Mouse (Mus musculus) neural tube, embryonic 10.5 days (tissue): ENCODE results near the gene Sparc.
"Not testable (repeated sequence)": the region's sequence is repeated elsewhere in the genome, so short reads cannot be mapped to it uniquely, and the experiment has no call there.

ENCODE experiments used
- DNase-seq: peaks from one replicate; pipeline ENCODE4 v3.0.0-alpha.2; 2017; ENCODE audit warnings: low spot score; ENCODE audit errors: extremely low spot score

Gene Sparc

GRCm38 (mm10) chr11:55438031-55438430 lies 15.0 kb upstream of the Sparc start:
- no peak for DNase-seq

GRCm38 (mm10) chr11:55436089-55436488 lies 13.1 kb upstream of the Sparc start:
- DNase-seq = no peak

GRCm38 (mm10) chr11:55432981-55433380 lies 10.0 kb upstream of the Sparc start:
- DNase-seq = no peak

- no peak for DNase-seq
These were observed 7.0 kb upstream of the Sparc start for GRCm38 (mm10) chr11:55429973-55430372.

GRCm38 (mm10) chr11:55428186-55429012 lies 5.4 kb upstream of the Sparc start:
- peak; percentile 76 for DNase-seq

- DNase-seq = no peak
These were observed 1.9 kb upstream of the Sparc start for GRCm38 (mm10) chr11:55424746-55425360.

- peak; percentile 48 for DNase-seq
These were observed 773 bp upstream of the Sparc start for GRCm38 (mm10) chr11:55423756-55424155.

GRCm38 (mm10) chr11:55419678-55420307 lies 3.2 kb downstream of the Sparc start:
- peak; percentile 72 for DNase-seq

- DNase-seq = no peak
These were observed 3.7 kb downstream of the Sparc start for GRCm38 (mm10) chr11:55419296-55419677.

- DNase-seq = no peak
These were observed 4.3 kb downstream of the Sparc start for GRCm38 (mm10) chr11:55418704-55419061.

- DNase-seq = peak; percentile 83
These were observed 4.9 kb downstream of the Sparc start for GRCm38 (mm10) chr11:55417898-55418703.

GRCm38 (mm10) chr11:55416609-55417265 lies 6.2 kb downstream of the Sparc start:
- DNase-seq = no peak

GRCm38 (mm10) chr11:55415731-55416130 lies 7.3 kb downstream of the Sparc start:
- not testable (repeated sequence) for DNase-seq

- no peak for DNase-seq
These were observed 7.8 kb downstream of the Sparc start for GRCm38 (mm10) chr11:55415036-55415704.

- no peak for DNase-seq
These were observed 8.7 kb downstream of the Sparc start for GRCm38 (mm10) chr11:55414314-55414713.

GRCm38 (mm10) chr11:55413416-55413796 lies 9.6 kb downstream of the Sparc start:
- no peak for DNase-seq

- DNase-seq = no peak
These were observed 10.1 kb downstream of the Sparc start for GRCm38 (mm10) chr11:55412680-55413415.

GRCm38 (mm10) chr11:55412034-55412433 lies 10.9 kb downstream of the Sparc start:
- no peak for DNase-seq

- no peak for DNase-seq
These were observed 12.5 kb downstream of the Sparc start for GRCm38 (mm10) chr11:55410502-55410901.

GRCm38 (mm10) chr11:55410005-55410404 lies 13.0 kb downstream of the Sparc start:
- DNase-seq = no peak
